Mouse (Mus musculus) heart, embryonic 16.5 days (tissue): ENCODE data around the gene Mien1. TPM values are rescaled to one million over a fixed set of nuclear protein-coding genes. Genes with fewer than 3 reads are reported as not detected.

Source experiments
- ATAC-seq: fragments of 200-750 bp; cut with Nextera tagmentation; replicated peaks from 2 replicates; pipeline ENCODE4 v1.8.0; 2017; ENCODE audit warnings: moderate number of reproducible peaks; ENCODE audit not compliant: insufficient read depth, low FRiP score; ENCODE audit errors: extremely low read depth
- H3K27ac ChIP-seq: fragments of 300-500 bp; sonication (generic); 2 replicates; pipeline ENCODE4 v1.5.1; 2014; ENCODE audit warnings: mild to moderate bottlenecking, low read length, control low read depth, moderate library complexity
- H3K27me3 ChIP-seq: fragments of 300-500 bp; sonication (generic); 2 replicates; pipeline ENCODE4 v1.6.1; 2014; ENCODE audit warnings: low read length, mixed read lengths; ENCODE audit not compliant: control insufficient read depth, insufficient read depth
- H3K36me3 ChIP-seq: fragments of 300-500 bp; sonication (generic); 2 replicates; pipeline ENCODE4 v1.6.1; 2014; ENCODE audit not compliant: control insufficient read depth, insufficient read depth
- H3K4me1 ChIP-seq: fragments of 300-500 bp; sonication (generic); 2 replicates; pipeline ENCODE4 v1.6.1; 2014; ENCODE audit warnings: low read length, mixed read lengths; ENCODE audit not compliant: control insufficient read depth, insufficient read depth
- H3K4me2 ChIP-seq: fragments of 300-500 bp; sonication (generic); 2 replicates; pipeline ENCODE4 v1.6.1; 2014; ENCODE audit warnings: low read depth, mild to moderate bottlenecking, control low read depth, low read length
- H3K4me3 ChIP-seq: fragments of 300-500 bp; sonication (generic); 2 replicates; pipeline ENCODE4 v1.5.1; 2014; ENCODE audit warnings: mild to moderate bottlenecking, control low read depth, low read length
- H3K9ac ChIP-seq: fragments of 300-500 bp; sonication (generic); 2 replicates; pipeline ENCODE4 v1.6.1; 2014; ENCODE audit warnings: low read length, control low read depth
- H3K9me3 ChIP-seq: fragments of 300-500 bp; sonication (generic); replicated peaks from 2 replicates; pipeline ENCODE4 v1.6.1; 2016; ENCODE audit warnings: low read length; ENCODE audit not compliant: control insufficient read depth
- WGBS: fragments of 180-500 bp; shearing (Covaris S2); extraction: QIAGEN DNeasy Blood & Tissue Kit; methylation state at CpG from one replicate; pipeline ENCODE4 v1.1.7; 2014; 5-methylcytosine and 5-hydroxymethylcytosine counted together
- polyA plus RNA-seq: library from polyadenylated mRNA; unstranded; fragments of >200 nt; fragmentation: Nextera tagmentation; extraction: Ambion mirVana; gene quantifications from 2 replicates; pipeline ENCODE4 v1.2.1, GENCODE M21; 2015

Gene Mien1
- polyA plus RNA-seq, 1 experiment from 2014 or later: 100 TPM

DNA sequence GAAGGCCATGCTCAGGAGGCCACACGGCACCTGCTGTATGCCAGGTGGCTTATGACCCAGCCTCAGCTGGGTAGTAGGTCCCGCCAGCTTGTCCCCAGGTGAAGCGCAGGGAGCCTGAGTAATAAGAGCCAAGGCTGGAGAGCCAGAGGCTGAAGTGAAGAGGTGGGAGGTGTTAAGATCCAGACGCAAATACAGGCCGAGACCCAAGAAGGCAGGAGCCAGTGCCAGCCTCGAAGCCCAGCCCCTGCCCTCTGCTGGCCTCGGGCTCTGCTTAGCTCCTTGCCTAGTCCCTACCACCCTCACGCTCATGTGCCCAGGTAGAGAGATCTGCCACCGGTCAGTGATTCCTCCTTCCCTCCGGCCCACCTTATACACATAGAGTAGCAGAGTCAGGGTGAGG, 50.5 kb downstream of the Mien1 start:
- Histone ChIP-seq H3K27me3 (peaks cover 9% of the 10 kb centered on the region; the same call in 1 of the 2 replicates), H3K4me2 (no peak overlapping the region), H3K36me3 (no peaks in the 10 kb centered on the region), H3K4me3 (no peak overlapping the region), H3K9me3 (no peaks in the 10 kb centered on the region), H3K27ac (no peak overlapping the region), H3K4me1 (peaks cover 53% of the 10 kb centered on the region), H3K9ac (no peak overlapping the region; the same call in 1 of the 2 replicates)
- 65% methylated on average over 10 of the region's 10 CpGs for WGBS
- no peak for ATAC-seq

Other genes starting within 250 kb of the Mien1 start
- gene Med1, start 245.7 kb downstream of the Mien1 start, polyA plus RNA-seq: 45.7 and 49.2 TPM in 2 replicates
- gene Cdk12, start 235.9 kb downstream of the Mien1 start, polyA plus RNA-seq: 6.2 and 6.4 TPM in 2 replicates
- gene Neurod2, start 109.3 kb downstream of the Mien1 start, polyA plus RNA-seq: not detected in 2 replicates
- gene Ppp1r1b, start 90.6 kb downstream of the Mien1 start, polyA plus RNA-seq: 74.0 and 75.8 TPM in 2 replicates
- 43.0 and 43.2 TPM in 2 replicates for gene Stard3, start 80.6 kb downstream of the Mien1 start, polyA plus RNA-seq
- 175 TPM in 2 replicates for gene Tcap, start 55.2 kb downstream of the Mien1 start, polyA plus RNA-seq
- gene Pnmt, start 52.5 kb downstream of the Mien1 start, polyA plus RNA-seq: 0.37 and 0.39 TPM in 2 replicates
- 18.0 and 19.0 TPM in 2 replicates for gene Pgap3, start 38.5 kb downstream of the Mien1 start, polyA plus RNA-seq
- gene Erbb2, start 26.5 kb downstream of the Mien1 start, polyA plus RNA-seq: 34.1 and 41.9 TPM in 2 replicates
- 1.9 and 4.3 TPM in 2 replicates for gene Grb7, start 7.4 kb upstream of the Mien1 start, polyA plus RNA-seq
- gene Ikzf3, start 107.0 kb upstream of the Mien1 start, polyA plus RNA-seq: 1.0 and 4.0 TPM in 2 replicates
- 0.42 and 0.62 TPM in 2 replicates for gene Zpbp2, start 112.1 kb upstream of the Mien1 start, polyA plus RNA-seq
- 65.1 and 66.7 TPM in 2 replicates for gene Ormdl3, start 148.4 kb upstream of the Mien1 start, polyA plus RNA-seq
- not detected in 2 replicates for gene Lrrc3c, start 159.3 kb upstream of the Mien1 start, polyA plus RNA-seq
- gene Gm12355, start 186.7 kb upstream of the Mien1 start, polyA plus RNA-seq: 0.30 and 2.9 TPM in 2 replicates
- 0.09 TPM in 1 of 2 replicates, not detected in the other for gene Gsdma3, start 187.4 kb upstream of the Mien1 start, polyA plus RNA-seq
- 0.18 TPM in 1 of 2 replicates, not detected in the other for gene Gsdma2, start 207.8 kb upstream of the Mien1 start, polyA plus RNA-seq
- not detected in 2 replicates for gene Gsdma, start 225.4 kb upstream of the Mien1 start, polyA plus RNA-seq
- 166 and 169 TPM in 2 replicates for gene Psmd3, start 243.6 kb upstream of the Mien1 start, polyA plus RNA-seq